Mouse (Mus musculus) CD4-positive helper T cell, adult 2 months (primary cell): Measurements from ENCODE around the gene Cep170b.
A peak's percentile ranks its signal among the peaks of the same experiment; 100 is the strongest.

Experiments
- DNase-seq: peaks from one replicate; pipeline ENCODE4 v3.0.0-alpha.2; 2012; ENCODE audit warnings: low read depth, missing footprints, low spot score

Gene Cep170b

GRCm38 (mm10) chr12:112737081-112737480, 16.8 kb downstream of the Cep170b start:
- DNase-seq, result no peak

GRCm38 (mm10) chr12:112737761-112738160, 17.5 kb downstream of the Cep170b start:
- DNase-seq, result no peak

GRCm38 (mm10) chr12:112738281-112739022, 18.2 kb downstream of the Cep170b start:
- DNase-seq, result no peak

GRCm38 (mm10) chr12:112739023-112739568, 18.8 kb downstream of the Cep170b start:
- no peak for DNase-seq

GRCm38 (mm10) chr12:112742768-112743167, 22.5 kb downstream of the Cep170b start:
- no peak for DNase-seq

- peak; percentile 74 for DNase-seq
Measured at GRCm38 (mm10) chr12:112743168-112743975, 23.1 kb downstream of the Cep170b start.

- no peak for DNase-seq
Measured at GRCm38 (mm10) chr12:112744211-112744610, 24.0 kb downstream of the Cep170b start.

GRCm38 (mm10) chr12:112744891-112745580, 24.8 kb downstream of the Cep170b start:
- DNase-seq, result no peak

- no peak for DNase-seq
Measured at GRCm38 (mm10) chr12:112745716-112746115, 25.5 kb downstream of the Cep170b start.

GRCm38 (mm10) chr12:112746461-112746807, 26.2 kb downstream of the Cep170b start:
- DNase-seq, result no peak

- peak; percentile 73 for DNase-seq
Measured at GRCm38 (mm10) chr12:112746808-112747605, 26.8 kb downstream of the Cep170b start.

- no peak for DNase-seq
Measured at GRCm38 (mm10) chr12:112747606-112747970, 27.3 kb downstream of the Cep170b start.

GRCm38 (mm10) chr12:112750976-112751375, 30.7 kb downstream of the Cep170b start:
- no peak for DNase-seq

- DNase-seq, result no peak
Measured at GRCm38 (mm10) chr12:112752399-112752798, 32.1 kb downstream of the Cep170b start.

GRCm38 (mm10) chr12:112755900-112756299, 35.6 kb downstream of the Cep170b start:
- no peak for DNase-seq

- DNase-seq, result no peak
Measured at GRCm38 (mm10) chr12:112757896-112758295, 37.6 kb downstream of the Cep170b start.

GRCm38 (mm10) chr12:112759471-112759870, 39.2 kb downstream of the Cep170b start:
- no peak for DNase-seq

- DNase-seq, result no peak
Measured at GRCm38 (mm10) chr12:112760154-112760926, 40.1 kb downstream of the Cep170b start, which contains the start of gene Pld4. Pld4 (plus strand) TSS chr12:112760655.

GRCm38 (mm10) chr12:112761411-112761810, 41.2 kb downstream of the Cep170b start:
- no peak for DNase-seq

GRCm38 (mm10) chr12:112762018-112762417, 41.8 kb downstream of the Cep170b start:
- DNase-seq, result no peak
